Mouse (Mus musculus) liver, embryonic 14.5 days (tissue): Measurements from ENCODE around the gene Kif1bp.

Experiments used
- CTCF ChIP-seq: IDR thresholded peaks from 2 replicates; pipeline ENCODE4 v1.5.1; 2016; ENCODE audit warnings: antibody characterized with exemption, low read depth, control low read depth
- EP300 ChIP-seq: IDR thresholded peaks from 2 replicates; pipeline ENCODE4 v1.6.1; 2016; ENCODE audit warnings: antibody characterized with exemption, low read depth

DNA sequence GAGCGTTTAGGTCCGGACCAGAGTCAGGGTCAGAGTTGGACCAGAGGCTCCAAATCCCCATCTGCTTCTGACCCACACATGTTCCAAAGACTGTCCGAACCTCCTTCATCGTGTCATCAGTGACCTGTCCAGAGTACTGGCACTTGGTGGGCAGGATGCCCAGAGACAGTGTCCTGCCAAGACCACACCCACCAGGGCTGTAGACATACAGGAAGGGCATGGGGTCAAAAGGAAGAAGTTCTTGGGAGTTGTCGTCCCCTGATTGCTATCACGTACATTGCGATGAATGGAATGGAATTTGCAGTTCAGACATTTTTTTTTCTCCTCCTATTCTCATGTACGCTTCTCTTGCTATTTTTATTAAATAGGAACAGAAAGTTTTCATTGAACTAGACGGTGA lies 48.1 kb downstream of the Kif1bp start:
- TF ChIP-seq CTCF (no peak), EP300 (no peak)
